In the genomic region with DNA sequence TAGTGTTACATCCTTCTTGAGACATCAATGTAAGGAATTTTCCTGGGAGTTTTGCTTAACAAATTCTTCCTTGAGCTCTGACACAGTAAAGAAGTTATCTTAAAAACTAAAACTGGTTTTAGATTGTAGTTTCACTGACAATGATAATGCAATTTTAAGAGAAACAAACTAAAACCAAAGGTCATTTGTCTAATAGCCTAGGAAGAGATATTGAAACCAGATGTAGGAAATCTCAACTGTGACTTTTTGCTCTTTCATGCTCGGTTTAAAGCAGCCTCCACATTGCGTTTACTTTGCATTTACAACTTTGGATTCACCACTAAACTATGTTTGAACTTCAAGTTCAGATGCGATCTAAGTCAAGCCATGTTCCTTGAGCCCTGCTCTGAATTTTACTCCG, we compare ENCODE assay signal across 17 mouse cellular contexts. TPM values are rescaled to one million over a fixed set of nuclear protein-coding genes. Genes with fewer than 3 reads are reported as not detected.
DNase-seq lines count a peak whose midpoint lies in the region; ATAC-seq and TF ChIP-seq lines count a peak whose summit lies in the region.
"Had no signal": no experiment of that assay in that cellular context is flagged by ENCODE, and none has a peak within 500 bp of the region (broad histone marks: within the 10 kb centered on the region; RNA-seq: fewer than 3 reads in every experiment).

No protein-coding gene starts in this region.

- no peak for TF ChIP-seq CTCF in lung, embryonic 14.5 days (IDR thresholded peaks at IDR 0.05; ENCODE audit: low read depth)
- TF ChIP-seq CTCF in hindbrain, postnatal 0 days (IDR thresholded peaks at IDR 0.05; ENCODE audit: low read depth), result no peak

- no peaks in the 10 kb centered on the region for H3K27me3 ChIP-seq in lung, embryonic 14.5 days (ENCODE audit: insufficient read depth, low read length)
- no peaks in the 10 kb centered on the region for H3K27me3 ChIP-seq in hindbrain, postnatal 0 days (ENCODE audit: insufficient read depth, low read length)
- no peaks in the 10 kb centered on the region for H3K27me3 ChIP-seq in neural tube, embryonic 13.5 days
- H3K27me3 ChIP-seq in heart, embryonic 11.5 days (ENCODE audit: control insufficient read depth, insufficient read depth, low read length), result no peaks in the 10 kb centered on the region
- H3K27me3 ChIP-seq: forebrain, embryonic 12.5 days; hindbrain, embryonic 15.5 days; liver, embryonic 12.5 days; stomach, embryonic 15.5 days had no signal

- H3K36me3 ChIP-seq in lung, embryonic 14.5 days (ENCODE audit: insufficient read depth), result no peaks in the 10 kb centered on the region
- no peaks in the 10 kb centered on the region for H3K36me3 ChIP-seq in hindbrain, postnatal 0 days (ENCODE audit: insufficient read depth, low read length)
- H3K36me3 ChIP-seq in neural tube, embryonic 13.5 days, result no peaks in the 10 kb centered on the region
- no peaks in the 10 kb centered on the region for H3K36me3 ChIP-seq in heart, embryonic 11.5 days (ENCODE audit: control insufficient read depth, insufficient read depth, low read length)
- H3K36me3 ChIP-seq: forebrain, embryonic 12.5 days; heart, embryonic 10.5 days; hindbrain, embryonic 15.5 days; liver, embryonic 12.5 days; stomach, embryonic 15.5 days had no signal

- H3K4me2 ChIP-seq in lung, embryonic 14.5 days, result peak overlapping the region; percentile 39
- H3K4me2 ChIP-seq in hindbrain, postnatal 0 days (ENCODE audit: low read depth, low read length), result peak overlapping the region; percentile 39; the same call in 1 of the 2 replicates
- peak overlapping the region; percentile 48; the same call in 1 of the 2 replicates for H3K4me2 ChIP-seq in neural tube, embryonic 13.5 days
- no peak overlapping the region for H3K4me2 ChIP-seq in heart, embryonic 11.5 days
- H3K4me2 ChIP-seq: forebrain, embryonic 12.5 days; liver, embryonic 12.5 days; stomach, embryonic 15.5 days had no signal

- H3K9me3 ChIP-seq in lung, embryonic 14.5 days (ENCODE audit: low read depth, low read length), result no peaks in the 10 kb centered on the region
- no peaks in the 10 kb centered on the region for H3K9me3 ChIP-seq in hindbrain, postnatal 0 days (ENCODE audit: low read length)
- H3K9me3 ChIP-seq in neural tube, embryonic 13.5 days, result no peaks in the 10 kb centered on the region
- H3K9me3 ChIP-seq in heart, embryonic 11.5 days (replicated peaks; ENCODE audit: control insufficient read depth, low read length), result no peaks in the 10 kb centered on the region
- H3K9me3 ChIP-seq: forebrain, embryonic 12.5 days; heart, embryonic 10.5 days; hindbrain, embryonic 15.5 days; liver, embryonic 12.5 days; stomach, embryonic 15.5 days had no signal

- DNase-seq in lung, embryonic 14.5 days, result no peak
- no peak for DNase-seq in lung, postnatal 36 days
- peak; percentile 20 for DNase-seq in embryo, embryonic 9.5 days (ENCODE audit: extremely low spot score)
- DNase-seq in hindbrain, postnatal 0 days (ENCODE audit: low spot score), result no peak
- no peak for DNase-seq in ovary, adult 18-20 months (ENCODE audit: low spot score)
- DNase-seq: cerebellum, postnatal 14 days; layer of hippocampus, postnatal 36 days; right cerebral cortex, postnatal 4 days; thymus, postnatal 4 days had no signal

- H3K9ac ChIP-seq in lung, embryonic 14.5 days, result no peak overlapping the region
- H3K9ac ChIP-seq in hindbrain, postnatal 0 days (replicated peaks; ENCODE audit: low read length), result no peak overlapping the region
- no peak overlapping the region for H3K9ac ChIP-seq in neural tube, embryonic 13.5 days
- no peak overlapping the region for H3K9ac ChIP-seq in heart, embryonic 11.5 days (ENCODE audit: low read depth, low read length)
- H3K9ac ChIP-seq: forebrain, embryonic 12.5 days; hindbrain, embryonic 15.5 days; liver, embryonic 12.5 days; stomach, embryonic 15.5 days had no signal

- H3K4me3 ChIP-seq in lung, embryonic 14.5 days (ENCODE audit: low read depth, low read length), result no peak overlapping the region
- no peak overlapping the region; the same call in 1 of the 2 replicates for H3K4me3 ChIP-seq in hindbrain, postnatal 0 days (ENCODE audit: low read length)
- no peak overlapping the region; the same call in 1 of the 2 replicates for H3K4me3 ChIP-seq in neural tube, embryonic 13.5 days
- no peak overlapping the region for H3K4me3 ChIP-seq in heart, embryonic 11.5 days (ENCODE audit: low read depth, low read length)
- H3K4me3 ChIP-seq: forebrain, embryonic 12.5 days; liver, embryonic 12.5 days; stomach, embryonic 15.5 days had no signal

- ATAC-seq in lung, embryonic 14.5 days (ENCODE audit: insufficient read depth), result no peak
- ATAC-seq in hindbrain, postnatal 0 days, result no peak
- no peak for ATAC-seq in neural tube, embryonic 13.5 days (ENCODE audit: low read depth)
- ATAC-seq in heart, embryonic 11.5 days (replicated peaks; ENCODE audit: insufficient number of reproducible peaks, low FRiP score, low TSS enrichment), result no peak
- ATAC-seq: liver, embryonic 12.5 days had no signal

- H3K27ac ChIP-seq in lung, embryonic 14.5 days (ENCODE audit: low read depth), result peak overlapping the region; percentile 38; the same call in 1 of the 2 replicates
- H3K27ac ChIP-seq in hindbrain, postnatal 0 days, result no peak overlapping the region
- H3K27ac ChIP-seq in neural tube, embryonic 13.5 days (replicated peaks), result no peak overlapping the region
- no peak overlapping the region for H3K27ac ChIP-seq in heart, embryonic 11.5 days (ENCODE audit: low read depth, low read length)
- H3K27ac ChIP-seq: heart, embryonic 10.5 days; hindbrain, embryonic 15.5 days; liver, embryonic 12.5 days; macrophage; stomach, embryonic 15.5 days had no signal

- WGBS in lung, embryonic 14.5 days, result 38% methylated on average over 4 of the region's 4 CpGs
- WGBS in hindbrain, postnatal 0 days, result 88% methylated on average over 4 of the region's 4 CpGs
- 78% methylated on average over 4 of the region's 4 CpGs for WGBS in neural tube, embryonic 13.5 days
- 63% methylated on average over 4 of the region's 4 CpGs for WGBS in heart, embryonic 11.5 days (ENCODE audit: insufficient replicate concordance)

- H3K4me1 ChIP-seq in lung, embryonic 14.5 days (ENCODE audit: insufficient read depth), result no peaks in the 10 kb centered on the region
- no peaks in the 10 kb centered on the region for H3K4me1 ChIP-seq in hindbrain, postnatal 0 days (ENCODE audit: insufficient read depth, low read length)
- peaks cover 15% of the 10 kb centered on the region for H3K4me1 ChIP-seq in neural tube, embryonic 13.5 days (replicated peaks)
- no peaks in the 10 kb centered on the region for H3K4me1 ChIP-seq in heart, embryonic 11.5 days (ENCODE audit: control insufficient read depth, insufficient read depth, low read length)
- H3K4me1 ChIP-seq: forebrain, embryonic 12.5 days; heart, embryonic 10.5 days; liver, embryonic 12.5 days; stomach, embryonic 15.5 days had no signal

RNA-seq across cellular contexts. Expression of gene Sema3a, which starts 1.0 kb away (rescaled TPM):
- 41.3 and 47.6 TPM in 2 replicates for polyA plus RNA-seq in lung, embryonic 14.5 days (2014; fragmentation: Nextera tagmentation; extraction: Ambion mirVana)
- total RNA-seq in hindbrain, postnatal 0 days (2014; rRNA removed), result 32.3 and 36.9 TPM in 2 replicates
- 15.6 and 16.3 TPM in 2 replicates for polyA plus RNA-seq in hindbrain, postnatal 0 days (2015; fragmentation: Nextera tagmentation; extraction: Ambion mirVana)
- 16.2 and 19.1 TPM in 2 replicates for polyA plus RNA-seq in neural tube, embryonic 13.5 days (2015; fragmentation: Nextera tagmentation; extraction: Ambion mirVana)
- polyA plus RNA-seq in heart, embryonic 11.5 days (2014; fragmentation: Nextera tagmentation; extraction: Ambion mirVana), result 23.1 and 26.0 TPM in 2 replicates
- polyA plus RNA-seq: macrophage had no signal
